Mouse (Mus musculus) bone marrow, adult 2 months (tissue): ENCODE results near the gene Abhd13.

Experiments
- CTCF ChIP-seq: fragments of 200-500 bp; IDR thresholded peaks from 2 replicates; pipeline ENCODE4 v1.5.1; 2011; ENCODE audit warnings: low read length, control low read depth; ENCODE audit not compliant: control insufficient read depth, insufficient read depth
- POLR2A ChIP-seq: fragments of 200-500 bp; IDR thresholded peaks from 2 replicates; pipeline ENCODE4 v1.6.1; 2011; ENCODE audit warnings: low read depth, mild to moderate bottlenecking, control low read depth, low read length, borderline replicate concordance; ENCODE audit not compliant: control insufficient read depth

DNA sequence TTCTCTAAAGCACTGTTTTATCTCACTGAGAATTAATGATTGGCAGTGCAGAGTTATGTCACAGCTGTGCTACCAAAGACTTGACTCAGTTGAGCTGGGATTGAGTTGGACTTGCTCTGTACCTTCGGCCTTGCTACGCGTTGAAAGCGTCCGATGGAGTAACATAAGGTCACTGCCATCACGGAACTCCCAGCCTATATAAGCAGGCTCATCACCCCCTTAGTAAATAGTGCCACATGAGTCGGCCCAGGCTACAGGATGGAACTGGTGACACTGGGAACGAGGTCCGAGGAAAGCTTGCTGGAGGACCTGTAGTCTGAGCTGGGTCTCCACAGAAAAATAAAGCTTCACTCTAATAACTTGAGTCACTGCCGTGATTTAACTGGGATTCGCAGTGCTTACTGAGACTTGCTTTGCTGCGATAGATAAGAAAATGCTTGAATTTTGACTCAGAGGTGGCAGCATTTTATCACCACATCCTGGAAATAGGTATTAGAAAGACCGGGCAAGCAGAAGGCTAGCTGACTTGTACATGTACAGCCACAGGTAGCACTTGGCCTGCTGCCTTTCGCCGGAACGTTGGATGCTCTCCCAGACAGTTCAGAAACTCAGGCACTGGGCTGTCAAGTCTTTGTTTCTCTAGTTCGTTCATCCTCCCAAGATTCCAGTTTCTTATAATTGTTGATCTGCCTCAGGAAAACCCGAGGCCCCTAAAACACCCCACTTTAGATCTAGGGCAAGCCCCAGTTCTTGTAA is 1.1 kb downstream of the Abhd13 start:
- TF ChIP-seq POLR2A (no peak), CTCF (no peak)
